Mouse (Mus musculus) stomach, postnatal 0 days (tissue): ENCODE data around the gene Ski.

Source experiments
- CTCF ChIP-seq: IDR thresholded peaks from 2 replicates; pipeline ENCODE4 v1.5.1; 2016; ENCODE audit warnings: antibody characterized with exemption, low read depth, mild to moderate bottlenecking, moderate library complexity
- EP300 ChIP-seq: optimal IDR thresholded peaks from 2 replicates; pipeline ENCODE3; 2016; ENCODE audit warnings: antibody characterized with exemption

DNA sequence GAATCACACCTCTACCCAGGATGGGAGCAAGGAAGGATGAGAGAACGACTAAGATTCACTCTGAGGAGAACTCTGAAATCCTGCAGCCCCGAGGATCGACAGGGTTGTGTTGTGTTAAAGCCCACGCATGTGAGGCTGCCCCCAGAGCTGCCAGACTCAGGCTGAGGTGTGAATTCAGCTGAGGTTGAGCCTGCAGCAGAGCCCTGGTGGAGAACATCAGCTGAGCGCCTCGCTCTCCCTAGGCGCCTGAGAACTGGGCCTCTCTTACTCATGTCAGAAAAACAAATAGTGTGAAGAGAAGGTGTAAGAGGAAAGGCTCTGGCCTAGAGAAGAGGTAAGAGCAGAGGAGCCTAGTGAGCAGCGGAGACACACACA, 63.9 kb downstream of the Ski start:
- TF ChIP-seq CTCF (no peak), EP300 (no peak)
